ENCODE assay signal across 8 mouse cellular contexts in the genomic region with DNA sequence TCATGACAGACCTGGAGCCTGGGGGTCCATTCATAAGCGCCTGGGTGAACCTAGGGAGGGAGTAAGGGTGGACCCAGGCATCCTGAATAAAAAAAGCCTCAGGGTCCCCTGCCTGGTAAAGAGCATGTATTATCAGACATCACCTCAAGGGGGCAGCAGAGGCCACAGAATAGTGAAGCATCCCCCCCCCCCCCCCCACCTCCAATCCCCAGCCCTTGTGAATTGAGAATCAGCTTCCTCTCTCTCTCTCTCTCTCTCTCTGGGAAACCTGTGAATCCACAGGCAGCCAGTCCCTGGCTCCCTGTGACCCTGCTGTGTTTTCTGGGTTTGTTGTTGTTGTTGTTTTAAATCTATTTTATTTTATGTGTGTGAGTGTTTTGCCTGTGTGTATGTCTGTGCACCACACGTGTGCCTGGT. TPM values are rescaled to one million over a fixed set of nuclear protein-coding genes. Genes with fewer than 3 reads are reported as not detected.
A peak's percentile ranks its signal among the peaks of the same experiment; 100 is the strongest.
DNase-seq lines count a peak whose midpoint lies in the region; ATAC-seq and TF ChIP-seq lines count a peak whose summit lies in the region.
"Had no signal": no experiment of that assay in that cellular context is flagged by ENCODE, and none has a peak within 500 bp of the region (broad histone marks: within the 10 kb centered on the region; RNA-seq: fewer than 3 reads in every experiment).

No protein-coding gene starts in this region.

- 30% methylated on average over 2 of the region's 2 CpGs for WGBS in spleen, adult 2 months
- 5% methylated on average over 2 of the region's 2 CpGs for WGBS in hindbrain, postnatal 0 days
- WGBS in liver, postnatal 0 days (ENCODE audit: insufficient replicate concordance): 20% methylated on average over 2 of the region's 2 CpGs

- H3K9me3 ChIP-seq in hindbrain, postnatal 0 days (ENCODE audit: low read length): no peaks in the 10 kb centered on the region
- no peaks in the 10 kb centered on the region for H3K9me3 ChIP-seq in liver, postnatal 0 days (ENCODE audit: low read length)
- H3K9me3 ChIP-seq: neural tube, embryonic 12.5 days had no signal

- peak; percentile 30 to 59 for DNase-seq in spleen, adult 2 months (ENCODE audit: low read depth in 1 of 2, low spot score in 2 of 2)
- DNase-seq in spleen, adult 12 weeks (ENCODE audit: low spot score): no peak
- peak; percentile 58 to 75 for DNase-seq in adrenal gland, postnatal 36 days
- peak; percentile 86 for DNase-seq in hindbrain, postnatal 0 days (ENCODE audit: low spot score)
- DNase-seq in liver, postnatal 0 days: peak; percentile 78
- peak; percentile 44 for DNase-seq in retina, adult 2 months (ENCODE audit: low read depth, low spot score)

- H3K27me3 ChIP-seq in spleen, adult 2 months (ENCODE audit: control insufficient read depth, insufficient read depth, low read length): no peaks in the 10 kb centered on the region
- no peaks in the 10 kb centered on the region for H3K27me3 ChIP-seq in hindbrain, postnatal 0 days (ENCODE audit: insufficient read depth, low read length)
- H3K27me3 ChIP-seq in liver, postnatal 0 days (ENCODE audit: insufficient read depth, low read length): no peaks in the 10 kb centered on the region

- no peak overlapping the region for H3K4me2 ChIP-seq in hindbrain, postnatal 0 days (ENCODE audit: low read depth, low read length)
- no peak overlapping the region for H3K4me2 ChIP-seq in liver, postnatal 0 days (ENCODE audit: low read depth, low read length)
- H3K4me2 ChIP-seq: neural tube, embryonic 12.5 days had no signal

- no peak for TF ChIP-seq POLR2A in spleen, adult 2 months (IDR thresholded peaks at IDR 0.05; ENCODE audit: low read depth, low read length)

- ATAC-seq in erythroid progenitor cell, adult 5-6 weeks (replicated peaks; ENCODE audit: low FRiP score, poor library complexity, severe bottlenecking): 0 out of 2 replicates have a peak, but pooled peaks have one; percentile 43
- ATAC-seq in hindbrain, postnatal 0 days: peak; percentile 73; the same call in 1 of the 2 replicates
- ATAC-seq in liver, postnatal 0 days: no peak; the same call in 1 of the 2 replicates

- peak; percentile 21; the same call in 1 of the 2 replicates for TF ChIP-seq CTCF in spleen, adult 2 months (IDR thresholded peaks at IDR 0.05; ENCODE audit: extremely low read depth, insufficient read depth, insufficient read length, insufficient replicate concordance)
- peak; percentile 62 for TF ChIP-seq CTCF in hindbrain, postnatal 0 days (IDR thresholded peaks at IDR 0.05; ENCODE audit: low read depth)
- TF ChIP-seq CTCF in liver, postnatal 0 days (IDR thresholded peaks at IDR 0.05; ENCODE audit: low read depth): peak; percentile 61

- no peaks in the 10 kb centered on the region for H3K4me1 ChIP-seq in spleen, adult 2 months (ENCODE audit: control insufficient read depth, insufficient read depth, insufficient read length)
- no peaks in the 10 kb centered on the region for H3K4me1 ChIP-seq in hindbrain, postnatal 0 days (ENCODE audit: insufficient read depth, low read length)
- no peaks in the 10 kb centered on the region for H3K4me1 ChIP-seq in liver, postnatal 0 days (ENCODE audit: insufficient read depth)

- no peak overlapping the region for H3K9ac ChIP-seq in hindbrain, postnatal 0 days (replicated peaks; ENCODE audit: low read length)
- no peak overlapping the region for H3K9ac ChIP-seq in liver, postnatal 0 days (replicated peaks)
- H3K9ac ChIP-seq: neural tube, embryonic 12.5 days had no signal

- TF ChIP-seq EP300 in liver, postnatal 0 days (IDR thresholded peaks at IDR 0.05; ENCODE audit: low read depth): no peak

- no peak overlapping the region for H3K4me3 ChIP-seq in spleen, adult 2 months (ENCODE audit: extremely low read depth, insufficient read depth, insufficient read length)
- H3K4me3 ChIP-seq in hindbrain, postnatal 0 days (ENCODE audit: low read length): no peak overlapping the region
- H3K4me3 ChIP-seq in liver, postnatal 0 days (ENCODE audit: low read depth, low read length): no peak overlapping the region
- H3K4me3 ChIP-seq: neural tube, embryonic 12.5 days had no signal

- no peaks in the 10 kb centered on the region for H3K36me3 ChIP-seq in spleen, adult 2 months (ENCODE audit: control insufficient read depth, insufficient read depth, low read length)
- no peaks in the 10 kb centered on the region for H3K36me3 ChIP-seq in hindbrain, postnatal 0 days (ENCODE audit: insufficient read depth, low read length)
- H3K36me3 ChIP-seq in liver, postnatal 0 days (replicated peaks; ENCODE audit: insufficient read depth, low read length): no peaks in the 10 kb centered on the region
- H3K36me3 ChIP-seq: neural tube, embryonic 12.5 days had no signal

- H3K27ac ChIP-seq in spleen, adult 2 months (ENCODE audit: insufficient read depth, low read length): no peak overlapping the region
- H3K27ac ChIP-seq in hindbrain, postnatal 0 days: no peak overlapping the region
- H3K27ac ChIP-seq in liver, postnatal 0 days (ENCODE audit: low read depth): no peak overlapping the region
- H3K27ac ChIP-seq: neural tube, embryonic 12.5 days had no signal

RNA-seq across cellular contexts. Expression of a gene that starts 11.8 kb away (rescaled TPM):
- 15.5 and 23.9 TPM in 2 replicates for polyA plus RNA-seq in spleen, adult 2 months (2012; rRNA removed)
- 10 to 100 TPM; 21.6 to 22.7 TPM for total RNA-seq in adrenal gland, postnatal 36 days (2021)
- total RNA-seq in erythroid progenitor cell, adult 5-6 weeks (2015; ENCODE audit: low replicate concordance): 3.2 and 25.2 TPM in 2 replicates
- 5.3 and 15.7 TPM in 2 replicates for total RNA-seq in erythroid progenitor cell, adult 5-6 weeks (2017; ENCODE audit: low replicate concordance)
- total RNA-seq in hindbrain, postnatal 0 days (2014; rRNA removed): 23.6 and 26.1 TPM in 2 replicates
- 59.0 and 60.6 TPM in 2 replicates for polyA plus RNA-seq in hindbrain, postnatal 0 days (2015; fragmentation: Nextera tagmentation; extraction: Ambion mirVana)
- 28.8 and 29.1 TPM in 2 replicates for polyA plus RNA-seq in liver, postnatal 0 days (2015; fragmentation: Nextera tagmentation; extraction: Ambion mirVana)

RNA-seq across cellular contexts. Expression of a gene that starts 12.3 kb away (rescaled TPM):
- not detected in 2 replicates for polyA plus RNA-seq in spleen, adult 2 months (2012; rRNA removed)
- not detected for total RNA-seq in adrenal gland, postnatal 36 days (2021)
- not detected in 2 replicates for total RNA-seq in erythroid progenitor cell, adult 5-6 weeks (2015; ENCODE audit: low replicate concordance)
- total RNA-seq in erythroid progenitor cell, adult 5-6 weeks (2017; ENCODE audit: low replicate concordance): not detected in 2 replicates
- total RNA-seq in hindbrain, postnatal 0 days (2014; rRNA removed): not detected in 2 replicates
- not detected in 2 replicates for polyA plus RNA-seq in hindbrain, postnatal 0 days (2015; fragmentation: Nextera tagmentation; extraction: Ambion mirVana)
- not detected in 2 replicates for polyA plus RNA-seq in liver, postnatal 0 days (2015; fragmentation: Nextera tagmentation; extraction: Ambion mirVana)
- polyA plus RNA-seq: neural tube, embryonic 12.5 days had no signal

RNA-seq across cellular contexts. Expression of a gene that starts 18.8 kb away (rescaled TPM):
- polyA plus RNA-seq in spleen, adult 2 months (2012; rRNA removed): 3.1 and 3.3 TPM in 2 replicates
- total RNA-seq in adrenal gland, postnatal 36 days (2021): under 1 TPM; 0.20 to 0.23 TPM
- total RNA-seq in erythroid progenitor cell, adult 5-6 weeks (2015; ENCODE audit: low replicate concordance): not detected in 2 replicates
- total RNA-seq in erythroid progenitor cell, adult 5-6 weeks (2017; ENCODE audit: low replicate concordance): 0.13 TPM in 1 of 2 replicates, not detected in the other
- 0.04 and 0.31 TPM in 2 replicates for total RNA-seq in hindbrain, postnatal 0 days (2014; rRNA removed)
- polyA plus RNA-seq in hindbrain, postnatal 0 days (2015; fragmentation: Nextera tagmentation; extraction: Ambion mirVana): 0.06 and 0.08 TPM in 2 replicates
- 3.0 and 3.2 TPM in 2 replicates for polyA plus RNA-seq in liver, postnatal 0 days (2015; fragmentation: Nextera tagmentation; extraction: Ambion mirVana)

RNA-seq across cellular contexts. Expression of a gene that starts 47.2 kb away (rescaled TPM):
- 26.8 and 29.7 TPM in 2 replicates for polyA plus RNA-seq in spleen, adult 2 months (2012; rRNA removed)
- total RNA-seq in adrenal gland, postnatal 36 days (2021): 10 to 100 TPM; 31.2 to 45.8 TPM
- 36.5 and 36.8 TPM in 2 replicates for total RNA-seq in erythroid progenitor cell, adult 5-6 weeks (2015; ENCODE audit: low replicate concordance)
- total RNA-seq in erythroid progenitor cell, adult 5-6 weeks (2017; ENCODE audit: low replicate concordance): 45.3 and 55.7 TPM in 2 replicates
- 12.9 and 13.1 TPM in 2 replicates for total RNA-seq in hindbrain, postnatal 0 days (2014; rRNA removed)
- polyA plus RNA-seq in hindbrain, postnatal 0 days (2015; fragmentation: Nextera tagmentation; extraction: Ambion mirVana): 6.5 and 7.0 TPM in 2 replicates
- 15.7 and 19.1 TPM in 2 replicates for polyA plus RNA-seq in liver, postnatal 0 days (2015; fragmentation: Nextera tagmentation; extraction: Ambion mirVana)
